In the genomic region with DNA sequence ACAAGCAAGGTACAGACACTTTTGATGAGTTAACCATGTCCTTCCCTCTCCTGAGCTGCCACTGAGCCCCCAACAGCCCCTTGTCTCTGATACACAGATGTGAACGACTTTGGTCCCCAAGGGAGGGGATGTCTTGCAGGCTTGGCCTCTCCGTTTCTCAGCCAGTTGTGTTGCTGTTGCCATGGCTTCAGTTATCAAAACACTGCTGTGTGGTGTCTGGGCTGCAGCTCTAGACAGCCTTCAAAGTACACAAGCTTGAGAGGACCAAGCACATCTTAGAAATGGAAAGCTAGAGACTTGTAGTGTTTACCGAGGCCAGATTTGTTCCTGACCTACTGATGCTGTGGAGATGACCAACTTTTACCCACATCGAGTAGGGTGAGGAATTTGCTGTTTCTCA, we compare ENCODE assay signal across 21 mouse cellular contexts.
DNase-seq lines count a peak whose midpoint lies in the region; ATAC-seq and TF ChIP-seq lines count a peak whose summit lies in the region.
"Had no signal": no experiment of that assay in that cellular context is flagged by ENCODE, and none has a peak within 500 bp of the region (broad histone marks: within the 10 kb centered on the region; RNA-seq: fewer than 3 reads in every experiment).

No protein-coding gene starts in this region.

- H3K9ac ChIP-seq in heart, adult 2 months (ENCODE audit: low read depth, low read length): no peak overlapping the region
- no peak overlapping the region for H3K9ac ChIP-seq in lung, embryonic 14.5 days
- H3K9ac ChIP-seq in stomach, embryonic 16.5 days (ENCODE audit: low read length): no peak overlapping the region
- H3K9ac ChIP-seq in stomach, postnatal 0 days (ENCODE audit: low read length): no peak overlapping the region
- H3K9ac ChIP-seq: embryonic facial prominence, embryonic 12.5 days; forebrain, postnatal 0 days; heart, embryonic 13.5 days; midbrain, embryonic 12.5 days; neural tube, embryonic 15.5 days had no signal

- ATAC-seq in lung, embryonic 14.5 days (ENCODE audit: insufficient read depth): no peak
- ATAC-seq in stomach, embryonic 16.5 days (ENCODE audit: insufficient read depth, low FRiP score): 0 out of 2 replicates have a peak, but pooled peaks have one; percentile 37
- ATAC-seq in stomach, postnatal 0 days (ENCODE audit: low FRiP score, low TSS enrichment): no peak
- ATAC-seq: forebrain, postnatal 0 days had no signal

- TF ChIP-seq EP300 in heart, adult 2 months (IDR thresholded peaks at IDR 0.05; ENCODE audit: insufficient read depth, low read depth, low read length): no peak
- TF ChIP-seq EP300 in stomach, postnatal 0 days (optimal IDR thresholded peaks at IDR 0.05): no peak

- no peak for TF ChIP-seq CTCF in heart, adult 2 months (IDR thresholded peaks at IDR 0.05)
- no peak for TF ChIP-seq CTCF in lung, embryonic 14.5 days (IDR thresholded peaks at IDR 0.05; ENCODE audit: low read depth)
- no peak for TF ChIP-seq CTCF in stomach, postnatal 0 days (IDR thresholded peaks at IDR 0.05; ENCODE audit: low read depth)
- TF ChIP-seq CTCF in left cerebral cortex, adult 2 months (IDR thresholded peaks at IDR 0.05): no peak

- intact Hi-C loops in heart, adult 2 months (cut with DNase I): no loop called here
- intact Hi-C loops in left cerebral cortex, adult 2 months (cut with DNase I): no loop called here

- DNase-seq in heart, adult 11 months: peak; percentile 90
- no peak for DNase-seq in heart, adult 2 months
- DNase-seq in lung, embryonic 14.5 days: peak; percentile 30
- no peak for DNase-seq in lung, postnatal 36 days
- no peak for DNase-seq in stomach, postnatal 0 days (ENCODE audit: low spot score)
- DNase-seq in left cerebral cortex, adult 2 months (ENCODE audit: extremely low spot score in 1 of 2, low spot score in 2 of 2): no peak
- no peak for DNase-seq in layer of hippocampus, adult 8-10 months (ENCODE audit: low spot score in 2 of 2)
- DNase-seq: adrenal gland, postnatal 36 days; cerebellum, adult 9-10 months; forebrain, postnatal 0 days; gastrocnemius, postnatal 25 days; kidney, adult 18-20 months; retina, postnatal 1 day; right cerebral cortex, postnatal 25 days; spleen, adult 18-20 months; thymus, postnatal 14 days had no signal

- no peaks in the 10 kb centered on the region for H3K9me3 ChIP-seq in lung, embryonic 14.5 days (ENCODE audit: low read depth, low read length)
- H3K9me3 ChIP-seq in stomach, embryonic 16.5 days (replicated peaks; ENCODE audit: control insufficient read depth, low read length): no peaks in the 10 kb centered on the region
- no peaks in the 10 kb centered on the region for H3K9me3 ChIP-seq in stomach, postnatal 0 days (ENCODE audit: control insufficient read depth, low read length)
- H3K9me3 ChIP-seq: embryonic facial prominence, embryonic 12.5 days; heart, embryonic 13.5 days; midbrain, embryonic 12.5 days; neural tube, embryonic 15.5 days had no signal

- H3K79me2 ChIP-seq in heart, adult 2 months (replicated peaks; ENCODE audit: control insufficient read depth, insufficient read depth, low read length): no peaks in the 10 kb centered on the region

- 48% methylated on average over 4 of the region's 4 CpGs for WGBS in heart, adult 2 months
- 50% methylated on average over 4 of the region's 4 CpGs for WGBS in lung, embryonic 14.5 days
- 48% methylated on average over 4 of the region's 4 CpGs for WGBS in stomach, embryonic 16.5 days
- WGBS in stomach, postnatal 0 days: 47% methylated on average over 4 of the region's 4 CpGs

- no peak for TF ChIP-seq POLR2A in heart, adult 2 months (IDR thresholded peaks at IDR 0.05; ENCODE audit: insufficient read depth, low read depth, low read length)

- no peaks in the 10 kb centered on the region for H3K27me3 ChIP-seq in heart, adult 2 months (ENCODE audit: control insufficient read depth, insufficient read depth, low read length)
- no peaks in the 10 kb centered on the region for H3K27me3 ChIP-seq in lung, embryonic 14.5 days (ENCODE audit: insufficient read depth, low read length)
- H3K27me3 ChIP-seq in stomach, embryonic 16.5 days (ENCODE audit: control insufficient read depth, insufficient read depth, low read length): no peaks in the 10 kb centered on the region
- H3K27me3 ChIP-seq in stomach, postnatal 0 days (ENCODE audit: control insufficient read depth, insufficient read depth, low read length): no peaks in the 10 kb centered on the region
- H3K27me3 ChIP-seq: embryonic facial prominence, embryonic 12.5 days; heart, embryonic 13.5 days; midbrain, embryonic 12.5 days; neural tube, embryonic 15.5 days had no signal

- H3K36me3 ChIP-seq in heart, adult 2 months (ENCODE audit: control insufficient read depth, insufficient read depth, low read length): no peaks in the 10 kb centered on the region
- peaks cover 22% of the 10 kb centered on the region for H3K36me3 ChIP-seq in lung, embryonic 14.5 days (ENCODE audit: insufficient read depth)
- peaks cover 3% of the 10 kb centered on the region; the same call in 1 of the 2 replicates for H3K36me3 ChIP-seq in stomach, embryonic 16.5 days (ENCODE audit: control insufficient read depth, insufficient read depth, low read length)
- no peaks in the 10 kb centered on the region for H3K36me3 ChIP-seq in stomach, postnatal 0 days (ENCODE audit: control insufficient read depth, insufficient read depth, low read length)
- H3K36me3 ChIP-seq: embryonic facial prominence, embryonic 12.5 days had no signal

- H3K4me3 ChIP-seq in heart, adult 2 months: no peak overlapping the region
- H3K4me3 ChIP-seq in lung, embryonic 14.5 days (ENCODE audit: low read depth, low read length): no peak overlapping the region
- H3K4me3 ChIP-seq in stomach, embryonic 16.5 days (replicated peaks; ENCODE audit: low read length): no peak overlapping the region
- H3K4me3 ChIP-seq in stomach, postnatal 0 days (ENCODE audit: low read depth, low read length): no peak overlapping the region
- no peak overlapping the region for H3K4me3 ChIP-seq in left cerebral cortex, adult 2 months
- H3K4me3 ChIP-seq: embryonic facial prominence, embryonic 12.5 days; heart, embryonic 13.5 days; midbrain, embryonic 12.5 days; neural tube, embryonic 15.5 days had no signal

- peaks cover 1% of the 10 kb centered on the region; the same call in 1 of the 2 replicates for H3K4me1 ChIP-seq in heart, adult 2 months (ENCODE audit: control insufficient read depth, insufficient read depth, low read length)
- H3K4me1 ChIP-seq in lung, embryonic 14.5 days (ENCODE audit: insufficient read depth): no peaks in the 10 kb centered on the region
- no peaks in the 10 kb centered on the region for H3K4me1 ChIP-seq in stomach, embryonic 16.5 days (ENCODE audit: control insufficient read depth, insufficient read depth, low read length)
- no peaks in the 10 kb centered on the region for H3K4me1 ChIP-seq in stomach, postnatal 0 days (replicated peaks; ENCODE audit: control insufficient read depth, insufficient read depth)
- H3K4me1 ChIP-seq: midbrain, embryonic 12.5 days; neural tube, embryonic 15.5 days had no signal

- no peak overlapping the region for H3K27ac ChIP-seq in heart, adult 2 months
- no peak overlapping the region for H3K27ac ChIP-seq in lung, embryonic 14.5 days (ENCODE audit: low read depth)
- no peak overlapping the region for H3K27ac ChIP-seq in stomach, embryonic 16.5 days (ENCODE audit: low read length)
- no peak overlapping the region for H3K27ac ChIP-seq in stomach, postnatal 0 days (replicated peaks)
- no peak overlapping the region for H3K27ac ChIP-seq in left cerebral cortex, adult 2 months
- H3K27ac ChIP-seq: embryonic facial prominence, embryonic 12.5 days; heart, embryonic 13.5 days; midbrain, embryonic 12.5 days; neural tube, embryonic 15.5 days had no signal

- H3K4me2 ChIP-seq in lung, embryonic 14.5 days: no peak overlapping the region
- H3K4me2 ChIP-seq in stomach, embryonic 16.5 days (ENCODE audit: low read depth, low read length): no peak overlapping the region
- H3K4me2 ChIP-seq in stomach, postnatal 0 days (replicated peaks; ENCODE audit: low read depth): no peak overlapping the region
- H3K4me2 ChIP-seq: embryonic facial prominence, embryonic 12.5 days; heart, embryonic 13.5 days; midbrain, embryonic 12.5 days; neural tube, embryonic 15.5 days had no signal

Comparison
In these comparisons a context has a peak if more than half of its experiments do, and no peak if none do; other contexts are left out.
1. DNase-seq: peak in heart, adult 11 months (single experiment) and lung, embryonic 14.5 days (single experiment); none in heart, adult 2 months (0 of 2), lung, postnatal 36 days (single experiment), stomach, postnatal 0 days (single experiment), left cerebral cortex, adult 2 months (0 of 2) and layer of hippocampus, adult 8-10 months (0 of 2).